Mouse (Mus musculus) heart, adult 11 months (tissue): ENCODE measurements around the gene Cdc42ep1.

ENCODE experiments used
- DNase-seq: peaks from one replicate; pipeline ENCODE4 v3.0.0; 2022

Cdc42ep1 gene

DNA sequence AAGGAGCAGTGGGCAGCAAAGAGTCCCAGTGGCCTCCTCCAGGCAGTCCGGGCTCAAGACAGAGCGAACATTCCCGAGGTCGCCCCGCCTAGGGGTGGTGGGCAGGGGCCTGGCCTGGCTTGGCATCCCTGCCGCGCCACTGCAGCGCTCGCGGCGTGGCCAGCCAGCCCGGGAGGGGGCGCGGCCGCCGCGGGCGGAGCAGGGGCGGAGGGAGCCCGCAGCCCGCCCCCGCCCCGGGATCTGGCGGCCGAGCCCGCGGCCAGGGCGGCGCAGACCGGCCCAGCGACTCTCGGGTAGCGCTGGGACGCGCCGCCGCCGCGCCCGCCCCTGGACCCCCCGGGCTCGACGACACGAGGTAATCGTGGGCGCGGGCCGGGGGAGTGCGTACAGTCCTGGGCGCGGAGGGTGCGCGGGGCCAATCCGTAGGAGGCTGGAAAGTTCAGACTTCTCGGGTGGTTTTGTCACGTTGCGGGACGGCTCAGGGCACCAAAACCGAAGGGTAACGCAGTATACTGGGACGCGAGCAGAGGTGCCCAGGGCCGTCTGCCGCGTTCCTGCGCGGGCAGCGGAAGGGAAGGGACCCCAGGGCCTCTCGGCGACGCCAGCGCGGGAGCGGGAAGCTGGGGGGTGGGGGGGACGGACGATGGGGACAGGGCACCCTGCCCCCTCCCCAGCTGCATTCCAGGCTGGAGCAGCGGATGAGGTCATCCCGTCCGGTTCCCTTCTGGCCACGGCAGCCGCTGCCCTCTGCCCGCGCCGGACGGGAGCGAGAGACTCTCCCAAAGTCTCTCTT lies at the start of gene Cdc42ep1:
Gene Cdc42ep1, plus strand, starts transcription at position 254 of the 793 bp plus-strand sequence.
- peak; percentile 99 for DNase-seq

DNA sequence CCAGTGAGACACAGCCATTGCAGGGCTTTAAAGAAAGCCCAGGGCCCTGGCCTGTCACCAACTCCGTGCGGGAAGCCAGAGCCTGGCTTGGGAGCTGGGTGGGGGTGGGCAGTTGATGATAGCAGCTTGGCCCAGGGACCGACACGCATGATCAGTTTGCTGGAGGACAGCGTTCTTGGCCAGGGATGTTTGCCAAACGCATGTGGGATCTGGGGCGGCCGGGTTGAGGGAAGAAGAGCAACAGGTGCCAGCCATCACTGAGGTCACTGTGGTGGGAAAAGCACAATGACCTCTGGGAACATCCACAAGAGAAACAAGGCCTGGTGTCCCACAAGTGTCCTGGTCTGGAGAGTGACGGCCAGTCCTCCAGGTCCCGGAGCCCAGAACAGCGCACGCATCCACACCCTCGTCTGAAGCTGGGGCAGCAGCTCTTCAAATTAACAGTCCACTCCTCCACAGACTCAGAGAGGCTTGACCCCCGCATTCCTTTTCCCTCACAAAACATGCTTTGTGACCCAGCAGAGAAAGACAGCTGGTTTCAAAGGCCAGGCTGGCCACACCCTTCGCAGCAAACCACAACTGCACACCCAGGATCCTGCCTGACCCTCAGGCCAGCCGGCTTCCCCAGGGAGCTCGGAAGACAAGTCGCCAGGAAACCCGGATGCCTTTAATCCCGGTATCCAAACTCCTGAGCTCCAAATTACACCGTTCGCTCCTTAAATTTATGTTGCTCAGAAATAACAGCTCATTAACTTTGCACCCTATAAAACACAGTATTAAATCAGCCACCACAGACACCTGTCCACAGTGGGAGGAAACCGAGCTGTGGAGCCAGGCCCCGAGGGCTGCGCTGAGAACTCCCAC lies 46.0 kb upstream of the Cdc42ep1 start:
- DNase-seq, result peak; percentile 97

DNA sequence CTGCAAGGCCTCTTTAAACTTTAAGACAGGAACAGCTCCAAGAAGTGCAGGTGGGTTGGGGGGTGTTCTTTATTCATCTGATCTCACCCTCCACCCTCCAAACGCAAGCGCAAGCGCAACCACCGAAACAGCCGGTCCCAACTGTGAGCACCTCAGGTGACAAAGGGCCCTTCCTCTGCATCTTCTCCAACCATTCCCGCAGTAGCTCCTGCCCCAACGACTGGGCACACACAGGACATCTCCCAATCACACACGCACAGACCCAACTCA lies 45.4 kb upstream of the Cdc42ep1 start:
- DNase-seq, result no peak

DNA sequence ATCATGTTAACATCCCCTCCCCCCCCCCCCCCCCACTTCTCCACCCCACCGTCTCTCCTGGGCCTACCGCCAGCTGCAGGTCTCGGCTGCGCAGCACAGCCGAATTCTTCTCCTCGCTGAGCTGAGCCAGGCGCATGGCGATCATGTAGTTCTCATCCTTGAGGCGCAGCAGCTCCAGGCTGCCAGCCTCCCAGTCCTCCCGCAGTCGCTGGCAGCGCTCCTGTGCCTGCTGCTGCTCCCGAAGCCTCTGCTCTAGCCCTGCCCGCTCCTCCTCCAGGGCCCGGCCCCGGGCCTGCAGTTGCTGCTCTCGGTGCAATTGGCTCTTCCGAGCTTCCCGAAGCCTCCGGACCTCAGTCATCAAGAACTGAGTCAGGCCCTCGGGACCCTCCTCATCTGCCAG lies 43.4 kb upstream of the Cdc42ep1 start:
- DNase-seq, result peak; percentile 93

DNA sequence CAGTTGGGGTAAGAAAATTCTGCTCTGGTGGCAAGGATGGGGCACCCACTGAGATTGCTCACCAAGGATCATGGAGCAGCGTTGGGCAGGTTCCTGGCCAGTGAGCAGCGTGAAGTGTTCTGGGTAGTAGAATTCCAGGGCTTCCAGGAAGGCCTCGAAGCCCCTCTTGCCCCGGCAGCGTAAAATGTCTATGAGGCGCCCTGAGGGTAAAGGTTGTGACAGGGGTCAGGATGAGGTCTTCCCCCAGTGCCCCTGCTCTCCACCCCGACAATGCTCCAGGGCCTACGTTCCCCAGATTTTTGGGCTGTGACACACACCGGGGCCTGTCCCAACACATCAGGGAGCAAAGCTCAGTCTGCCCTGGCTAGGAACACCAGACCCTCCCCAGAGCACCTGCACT lies 40.9 kb upstream of the Cdc42ep1 start:
- DNase-seq, result peak; percentile 93

DNA sequence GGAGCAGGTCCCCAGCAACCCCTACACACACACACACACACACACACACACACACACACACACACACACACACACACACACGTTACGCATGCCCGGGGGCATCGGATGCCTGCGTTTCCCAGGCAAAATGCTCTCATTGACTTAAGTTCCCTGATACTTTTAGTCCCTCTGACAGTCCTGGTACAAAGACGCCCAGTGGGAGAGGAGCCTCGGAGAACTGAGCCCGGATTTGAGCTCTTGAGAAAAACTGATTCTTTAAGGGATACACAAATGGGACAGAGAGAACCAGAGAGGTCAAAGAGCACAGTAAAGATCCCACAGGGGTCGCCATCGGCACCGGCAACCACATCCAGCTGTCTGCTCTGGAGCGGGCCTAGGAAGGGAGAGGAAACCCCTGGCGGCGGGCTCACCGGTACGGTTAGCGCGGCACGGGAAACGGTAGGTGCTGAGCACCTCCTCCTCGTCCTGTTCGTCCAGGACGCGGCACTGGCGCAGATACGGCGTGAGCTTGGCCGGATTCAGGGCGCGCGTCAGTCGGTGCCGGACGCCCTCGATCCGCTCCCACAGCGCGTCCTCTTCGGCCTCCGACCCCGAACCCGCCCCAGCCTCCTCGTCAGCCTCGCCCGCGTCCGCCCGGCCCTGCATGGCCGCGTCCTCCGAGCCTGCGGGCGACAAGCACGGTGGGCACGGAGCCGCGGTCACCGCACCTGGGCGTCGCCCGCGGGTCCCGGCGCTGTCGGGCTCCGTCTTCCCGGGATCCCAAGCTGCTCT lies 40.3 kb upstream of the Cdc42ep1 start:
- peak; percentile 96 for DNase-seq

DNA sequence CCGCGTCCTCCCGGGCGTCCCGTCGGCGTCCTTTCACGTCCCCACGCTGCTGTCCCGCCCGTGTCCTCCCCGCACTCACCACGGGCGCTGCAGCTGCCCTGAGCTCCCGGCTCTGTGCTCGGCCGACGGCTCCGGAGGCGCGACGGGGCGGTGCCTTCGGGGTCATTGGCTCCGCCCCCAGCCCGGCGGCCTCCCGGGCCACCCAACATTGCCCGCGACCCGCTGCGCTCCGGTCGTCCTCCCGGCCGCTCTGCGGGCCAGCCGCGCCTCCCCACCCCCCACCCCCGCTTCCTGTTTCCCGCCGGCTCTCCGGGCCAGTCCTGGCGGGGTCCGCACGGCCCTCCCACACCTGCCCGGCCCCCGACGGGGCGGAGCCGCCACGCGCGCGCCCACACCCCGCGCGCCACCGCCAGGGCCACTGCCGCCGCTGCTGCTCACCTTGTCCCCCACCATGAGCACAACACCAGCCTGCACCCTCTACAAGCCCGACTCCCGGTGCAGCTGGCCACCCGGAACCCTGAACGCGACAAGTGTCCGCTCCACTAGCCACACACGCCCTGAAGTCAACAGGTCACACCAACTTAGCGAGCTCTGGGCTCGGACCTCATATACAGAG lies 39.5 kb upstream of the Cdc42ep1 start, which contains the start of gene Card10:
Gene Card10, minus strand, starts transcription at position 267 of the 616 bp plus-strand sequence.
- peak; percentile 98 for DNase-seq

DNA sequence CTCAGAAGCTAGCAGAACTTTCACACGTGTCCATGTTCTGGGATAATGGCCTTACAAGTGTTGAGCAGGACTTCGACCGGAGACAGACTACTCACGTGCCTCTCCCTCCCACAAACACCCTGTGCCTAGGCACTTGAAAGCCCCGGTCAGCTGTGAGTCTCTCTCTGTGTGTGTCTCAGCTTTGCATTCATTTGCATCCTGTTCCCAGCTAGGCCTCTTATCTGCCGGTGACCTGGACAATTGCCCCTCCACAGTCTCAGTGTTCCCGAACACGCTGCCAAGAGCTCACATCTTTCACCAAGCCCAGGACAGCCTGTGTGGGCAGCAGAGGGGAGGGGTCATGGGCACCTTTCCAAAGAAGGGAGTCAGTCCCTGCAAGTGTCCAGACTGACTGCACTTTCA lies 38.9 kb upstream of the Cdc42ep1 start:
- DNase-seq, result peak; percentile 98

DNA sequence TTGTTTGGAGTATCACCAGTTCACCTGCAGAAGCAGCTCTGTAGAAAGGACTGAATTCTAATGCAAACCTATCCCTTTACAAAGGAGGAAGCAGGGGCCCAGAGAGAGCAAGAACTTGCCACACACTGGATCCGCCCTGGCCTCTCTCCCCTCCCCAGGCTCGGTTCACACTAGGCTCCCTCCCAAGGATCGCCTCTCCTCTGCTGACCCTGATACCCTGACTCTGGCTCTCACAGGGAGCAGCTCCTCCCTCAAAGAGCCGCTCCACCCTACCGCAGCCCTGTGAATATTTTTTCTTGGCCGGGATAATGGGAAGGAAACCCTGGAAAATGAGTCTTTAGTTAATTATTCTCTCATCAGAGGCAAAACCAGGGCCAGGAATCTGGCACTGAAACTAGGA lies 38.1 kb upstream of the Cdc42ep1 start:
- DNase-seq, result peak; percentile 98

DNA sequence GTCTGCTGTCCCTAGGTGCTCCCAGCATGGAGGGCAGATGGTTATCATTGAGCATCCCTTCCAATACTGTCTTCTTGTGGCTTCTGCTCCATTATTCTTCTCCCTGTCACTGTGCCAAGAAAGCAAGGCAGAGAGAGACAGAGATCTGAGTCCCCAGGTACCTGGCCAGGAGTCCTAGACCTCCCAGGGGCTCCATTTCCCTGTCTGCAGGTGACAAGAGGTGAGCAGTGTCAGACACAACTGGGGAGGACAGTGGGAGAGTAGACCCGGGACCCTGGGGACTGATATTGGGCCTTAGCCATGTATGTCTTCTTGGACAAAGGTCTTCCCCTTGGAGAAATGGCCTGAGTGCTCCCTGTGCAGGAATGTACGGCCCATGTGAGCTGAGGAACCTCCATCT lies 37.1 kb upstream of the Cdc42ep1 start:
- peak; percentile 92 for DNase-seq

DNA sequence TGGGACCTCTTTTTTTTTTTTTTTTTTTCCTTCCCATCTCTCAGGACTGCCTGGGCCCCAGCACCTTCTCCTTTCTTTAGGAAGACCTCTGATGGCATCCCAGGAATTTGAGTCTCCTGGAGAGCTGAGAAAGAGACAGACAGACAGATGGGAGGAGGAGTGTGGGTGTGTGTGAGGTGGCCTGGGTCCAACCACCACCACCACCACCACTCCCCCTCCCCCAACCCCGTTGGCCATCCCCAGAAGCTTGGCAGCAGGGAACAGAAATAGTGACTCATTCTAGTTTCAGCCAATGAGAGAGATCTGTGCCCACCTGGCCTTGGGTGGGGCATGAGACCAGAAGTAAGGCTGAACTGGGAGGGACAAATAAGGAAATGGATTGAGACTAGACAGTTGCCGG lies 35.8 kb upstream of the Cdc42ep1 start:
- DNase-seq, result peak; percentile 93

DNA sequence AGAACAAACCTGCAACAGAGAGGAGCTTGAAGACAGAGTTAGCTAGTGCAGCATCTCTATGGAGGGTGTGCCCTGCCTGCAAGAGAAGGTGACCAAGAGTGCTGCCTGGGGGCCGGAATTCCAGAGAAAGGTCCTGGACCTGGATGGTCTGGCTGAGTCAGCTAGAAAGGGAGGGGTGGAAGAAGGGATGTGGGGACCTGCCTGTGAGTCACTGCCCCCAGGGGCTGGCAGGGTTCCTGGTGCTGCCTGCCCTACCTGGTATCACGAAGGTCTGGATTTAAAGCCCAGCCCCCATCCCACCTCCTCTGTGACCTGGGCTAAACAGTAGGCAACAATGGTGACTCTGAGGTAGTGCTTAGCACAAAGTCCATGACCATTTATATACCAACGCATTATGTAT lies 35.3 kb upstream of the Cdc42ep1 start:
- peak; percentile 88 for DNase-seq

DNA sequence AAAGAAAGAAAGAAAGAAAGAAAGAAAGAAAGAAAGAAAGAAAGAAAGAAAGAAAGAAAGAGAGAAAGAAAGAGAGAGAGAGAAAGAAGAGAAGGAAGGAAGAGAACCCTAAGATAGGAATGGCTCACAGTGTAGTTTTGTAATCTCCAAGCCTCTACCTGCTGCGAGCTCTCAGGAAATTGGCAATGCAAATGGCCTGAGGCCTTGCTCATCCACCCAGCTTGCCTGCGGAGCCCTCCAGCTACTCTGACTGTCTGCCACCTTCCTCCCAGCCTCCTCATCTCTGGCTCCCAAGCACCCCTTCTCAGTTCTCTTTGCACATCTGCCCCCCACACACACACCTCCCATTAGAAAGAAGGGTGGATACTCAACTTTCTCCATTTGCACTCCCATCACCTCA lies 33.4 kb upstream of the Cdc42ep1 start:
- DNase-seq, result no peak

DNA sequence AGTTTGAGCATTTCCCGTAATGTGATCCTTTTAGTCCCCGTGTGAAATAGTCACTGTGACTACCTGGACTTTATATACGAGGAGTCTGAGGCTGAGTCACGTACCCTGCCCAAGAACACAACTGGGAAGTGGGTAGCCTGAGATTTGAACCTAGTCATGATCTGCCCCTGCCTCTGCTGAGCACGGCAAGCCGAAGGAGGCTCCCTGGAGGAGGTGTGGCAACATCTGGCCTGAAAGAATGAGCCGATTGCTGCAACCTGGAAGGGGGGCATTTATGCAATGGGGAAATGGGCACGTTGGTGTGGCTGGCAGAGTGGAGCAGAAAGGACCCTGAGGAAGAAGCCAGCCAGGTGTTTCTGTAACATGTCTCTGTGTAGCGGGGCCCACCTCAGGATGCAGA lies 32.7 kb upstream of the Cdc42ep1 start:
- no peak for DNase-seq

DNA sequence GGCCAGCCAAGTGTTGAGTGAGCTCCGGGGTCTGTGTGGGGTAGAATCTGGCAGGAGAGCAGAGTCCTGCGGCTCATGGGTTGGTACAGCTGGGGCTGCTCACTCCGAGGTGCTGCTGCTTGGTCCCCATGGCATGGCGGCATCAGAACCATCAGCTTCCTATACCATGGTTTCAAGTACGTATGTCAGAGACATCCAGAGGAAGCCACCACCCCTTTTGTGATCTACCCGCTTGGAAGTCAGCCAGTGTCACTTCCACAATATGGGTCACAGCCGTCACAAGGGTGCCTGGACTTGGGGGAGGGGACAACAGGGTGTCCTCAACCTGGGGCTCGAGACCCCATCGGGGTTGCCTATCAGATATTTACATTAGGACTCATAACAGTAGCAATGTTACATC lies 32.3 kb upstream of the Cdc42ep1 start:
- DNase-seq, result peak; percentile 92

DNA sequence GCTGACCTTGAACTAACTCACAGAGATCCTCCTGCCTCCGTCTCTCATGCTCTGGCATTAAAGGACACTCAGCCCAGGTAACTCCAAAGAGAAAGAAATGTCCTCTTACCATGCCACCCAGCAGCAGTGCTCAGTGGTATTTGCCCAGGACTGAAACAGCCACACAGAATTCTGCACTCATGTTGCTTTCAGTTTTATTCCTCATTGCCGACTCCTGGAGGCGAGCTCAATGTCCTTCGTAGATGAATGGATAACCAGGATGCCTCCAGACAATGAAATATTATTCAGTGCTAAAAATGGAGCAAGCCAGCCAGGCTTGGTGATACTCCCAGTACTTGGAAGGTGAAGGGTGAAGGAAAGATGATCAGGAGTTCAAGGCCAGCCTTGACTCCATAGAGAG lies 28.8 kb upstream of the Cdc42ep1 start:
- peak; percentile 87 for DNase-seq

DNA sequence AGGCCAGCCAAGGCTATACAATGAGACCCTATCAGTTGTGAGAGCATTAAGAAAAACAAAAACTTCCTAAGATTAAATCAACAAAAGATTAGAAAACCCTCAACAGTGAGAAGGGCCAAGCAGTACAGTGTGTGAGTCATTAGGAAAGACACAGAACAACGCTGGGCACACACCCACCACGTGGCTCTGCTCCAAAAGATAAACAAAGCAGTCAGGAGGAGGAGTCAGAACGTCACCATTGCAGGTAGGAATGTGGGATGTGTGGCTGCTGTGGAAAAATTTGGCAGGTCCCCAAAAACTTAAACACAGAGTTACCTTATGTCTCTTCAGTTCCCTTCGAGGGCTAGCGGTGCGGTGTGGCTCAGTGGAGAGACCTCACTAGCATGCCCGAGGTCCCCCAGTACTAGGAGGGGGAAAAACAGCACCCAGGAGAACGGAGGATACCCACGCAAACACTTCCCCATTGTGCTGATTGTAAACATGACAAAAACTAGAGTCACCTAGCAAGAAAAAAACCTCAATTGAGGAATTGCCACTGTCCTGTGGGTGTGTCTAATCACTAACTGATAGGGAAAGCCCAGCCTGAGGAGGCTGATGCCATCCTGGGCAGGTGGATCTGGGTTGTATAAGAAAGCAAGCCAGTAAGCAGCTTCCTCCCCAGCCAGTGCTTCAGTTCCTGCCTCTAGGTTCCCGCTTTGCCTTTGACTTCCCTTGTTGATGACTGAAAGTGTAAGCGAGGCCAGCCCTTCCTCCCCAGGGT lies 26.9 kb upstream of the Cdc42ep1 start:
- DNase-seq, result peak; percentile 96

DNA sequence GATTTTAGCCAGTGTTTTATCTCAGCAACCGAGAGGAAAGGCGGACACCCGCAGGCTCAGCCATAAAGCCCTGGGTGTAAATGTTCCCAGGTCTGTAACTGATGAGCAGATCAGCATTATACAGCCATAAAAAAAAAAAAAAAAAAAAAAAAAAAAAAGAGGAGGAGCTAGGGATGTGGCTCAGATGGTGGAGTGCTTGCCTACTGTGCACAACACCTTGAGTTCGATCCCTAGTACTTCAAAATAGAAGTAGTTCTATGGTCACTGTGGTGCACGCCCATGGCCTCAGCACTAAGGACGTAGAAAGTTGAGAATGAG lies 26.4 kb upstream of the Cdc42ep1 start:
- DNase-seq, result no peak

DNA sequence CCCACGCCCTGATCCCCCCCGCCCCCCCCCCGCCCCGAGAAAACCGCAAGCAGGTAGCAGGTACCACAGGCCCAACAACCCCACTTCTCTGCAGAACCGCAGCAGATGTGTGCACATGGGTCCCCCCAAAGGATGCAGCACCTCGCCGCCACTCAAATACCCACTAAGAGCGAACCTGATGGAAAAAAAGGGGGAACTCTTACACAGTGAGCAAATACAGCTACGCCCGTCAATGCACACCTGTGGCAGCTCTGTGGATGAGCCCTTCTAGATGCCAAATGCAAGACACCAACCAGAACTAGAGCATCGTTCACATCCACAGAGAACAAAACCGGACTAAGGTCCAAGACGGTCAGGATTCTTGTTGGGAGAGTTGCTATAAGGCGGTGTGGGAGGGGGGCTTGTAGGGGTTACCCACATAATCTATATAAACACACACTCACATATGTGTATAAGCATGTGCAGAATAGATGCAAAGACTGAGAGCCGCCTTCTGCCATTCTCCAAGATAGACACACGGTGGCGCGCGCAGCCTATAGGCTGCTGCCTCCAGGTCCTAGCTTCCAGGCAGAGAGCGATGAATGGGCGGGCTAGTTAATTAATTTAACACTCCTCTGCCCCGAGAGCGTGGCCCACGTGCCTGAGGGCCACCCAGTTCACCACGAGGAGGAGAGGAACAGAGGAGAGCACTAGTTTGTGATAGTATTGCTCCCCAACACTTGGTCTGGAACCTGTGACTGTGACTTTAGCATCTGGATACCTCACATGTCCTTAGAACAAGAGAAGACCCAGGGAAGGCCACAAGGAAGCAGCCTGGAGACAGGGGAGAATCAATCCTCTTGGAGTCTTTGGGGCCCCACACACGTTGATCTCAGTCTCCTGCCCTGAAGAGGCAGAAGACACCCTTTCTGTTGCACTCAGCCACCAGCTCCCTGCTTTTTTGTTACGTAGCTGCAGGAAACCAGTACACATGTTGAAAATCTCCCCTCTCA lies 15.9 kb upstream of the Cdc42ep1 start:
- DNase-seq, result peak; percentile 98

DNA sequence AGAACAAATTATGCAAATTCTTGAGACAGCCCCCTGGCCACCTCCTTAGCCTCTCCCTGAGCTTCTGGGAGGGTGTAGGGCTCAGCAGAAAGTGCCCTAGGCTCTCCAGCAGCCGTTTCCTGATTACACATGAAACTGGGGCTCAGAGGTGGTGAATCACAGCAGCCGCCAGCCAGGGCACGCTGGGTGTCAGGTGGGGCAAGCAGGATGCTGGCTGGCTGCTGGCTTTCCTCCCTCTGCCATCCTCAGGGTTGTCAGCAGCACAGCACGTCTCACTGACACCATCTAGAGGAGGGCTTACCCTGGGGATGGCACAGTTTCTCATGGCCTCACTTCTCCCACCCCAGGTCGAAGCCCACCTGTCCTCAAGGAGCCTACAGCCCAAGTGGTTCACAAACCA lies 14.1 kb upstream of the Cdc42ep1 start:
- peak; percentile 87 for DNase-seq

DNA sequence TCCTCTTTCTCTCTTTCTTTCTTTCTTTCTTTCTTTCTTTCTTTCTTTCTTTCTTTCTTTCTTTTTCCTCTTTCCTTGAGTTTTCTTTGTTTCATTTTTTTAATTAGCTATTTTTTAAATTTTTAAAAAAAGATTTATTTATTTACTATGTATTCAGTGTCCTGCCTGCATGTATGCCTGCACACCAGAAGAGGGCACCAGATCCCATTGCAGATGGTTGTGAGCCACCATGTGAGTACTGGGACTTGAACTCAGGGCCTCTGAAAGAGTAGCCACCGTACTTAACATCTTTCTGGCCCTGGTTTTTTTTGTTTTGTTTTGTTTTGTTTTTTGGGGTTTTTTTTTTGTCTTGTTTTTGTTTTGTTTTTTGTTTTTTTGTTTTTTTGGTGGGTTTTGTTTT lies 12.8 kb upstream of the Cdc42ep1 start:
- no peak for DNase-seq
